Mouse (Mus musculus): ENCODE results near the gene Suclg1. TPM values are rescaled to one million over a fixed set of nuclear protein-coding genes. Genes with fewer than 3 reads are reported as not detected.

Gene Suclg1
- polyA plus RNA-seq, 1 experiment from 2014 or later = 139 TPM

GRCm38 (mm10) chr6:73280546-73281115, 32.4 kb downstream of the Suclg1 start:
- Histone ChIP-seq H3K9ac (replicated peaks; ENCODE audit: low read depth, low read length) (no peak overlapping the region), H3K27me3 (ENCODE audit: control insufficient read depth, insufficient read depth, low read length) (no peaks in the 10 kb centered on the region), H3K27ac (ENCODE audit: low read depth, low read length) (no peak overlapping the region), H3K9me3 (ENCODE audit: control insufficient read depth, low read length) (no peaks in the 10 kb centered on the region), H3K4me3 (ENCODE audit: low read depth, low read length) (no peak overlapping the region), H3K4me2 (ENCODE audit: low read depth, low read length) (no peak overlapping the region), H3K36me3 (ENCODE audit: control insufficient read depth, insufficient read depth, low read length) (peaks cover 23% of the 10 kb centered on the region), H3K4me1 (ENCODE audit: control insufficient read depth, insufficient read depth, low read length) (no peaks in the 10 kb centered on the region)
- WGBS = 82% methylated on average over 9 of the region's 9 CpGs
- ATAC-seq (ENCODE audit: low read depth) = no peak

- 95% methylated on average over 2 of the region's 2 CpGs for WGBS
- no peaks in the 10 kb centered on the region for H3K36me3 ChIP-seq (ENCODE audit: control insufficient read depth, insufficient read depth, low read length)
- H3K27me3 ChIP-seq (ENCODE audit: control insufficient read depth, insufficient read depth, low read length) = no peaks in the 10 kb centered on the region
- H3K9me3 ChIP-seq (ENCODE audit: control insufficient read depth, low read length) = no peaks in the 10 kb centered on the region
- H3K4me2 ChIP-seq (ENCODE audit: low read depth, low read length) = no peak overlapping the region
- no peak for ATAC-seq (ENCODE audit: low read depth)
- no peak overlapping the region for H3K27ac ChIP-seq (ENCODE audit: low read depth, low read length)
- no peak overlapping the region for H3K4me3 ChIP-seq (ENCODE audit: low read depth, low read length)
- H3K4me1 ChIP-seq (ENCODE audit: control insufficient read depth, insufficient read depth, low read length) = no peaks in the 10 kb centered on the region
- no peak overlapping the region for H3K9ac ChIP-seq (replicated peaks; ENCODE audit: low read depth, low read length)
Observed at GRCm38 (mm10) chr6:73286326-73286725, 38.1 kb downstream of the Suclg1 start.

- no peak for ATAC-seq (ENCODE audit: low read depth)
- no peak overlapping the region for H3K9ac ChIP-seq (replicated peaks; ENCODE audit: low read depth, low read length)
- no peak overlapping the region for H3K4me3 ChIP-seq (ENCODE audit: low read depth, low read length)
- H3K4me1 ChIP-seq (ENCODE audit: control insufficient read depth, insufficient read depth, low read length) = no peaks in the 10 kb centered on the region
- H3K27ac ChIP-seq (ENCODE audit: low read depth, low read length) = no peak overlapping the region
- H3K9me3 ChIP-seq (ENCODE audit: control insufficient read depth, low read length) = no peaks in the 10 kb centered on the region
- no peaks in the 10 kb centered on the region for H3K27me3 ChIP-seq (ENCODE audit: control insufficient read depth, insufficient read depth, low read length)
- H3K36me3 ChIP-seq (ENCODE audit: control insufficient read depth, insufficient read depth, low read length) = no peaks in the 10 kb centered on the region
- WGBS = 76% methylated on average over 6 of the region's 6 CpGs
- no peak overlapping the region for H3K4me2 ChIP-seq (ENCODE audit: low read depth, low read length)
Observed at GRCm38 (mm10) chr6:73306837-73307236, 58.7 kb downstream of the Suclg1 start.

DNA sequence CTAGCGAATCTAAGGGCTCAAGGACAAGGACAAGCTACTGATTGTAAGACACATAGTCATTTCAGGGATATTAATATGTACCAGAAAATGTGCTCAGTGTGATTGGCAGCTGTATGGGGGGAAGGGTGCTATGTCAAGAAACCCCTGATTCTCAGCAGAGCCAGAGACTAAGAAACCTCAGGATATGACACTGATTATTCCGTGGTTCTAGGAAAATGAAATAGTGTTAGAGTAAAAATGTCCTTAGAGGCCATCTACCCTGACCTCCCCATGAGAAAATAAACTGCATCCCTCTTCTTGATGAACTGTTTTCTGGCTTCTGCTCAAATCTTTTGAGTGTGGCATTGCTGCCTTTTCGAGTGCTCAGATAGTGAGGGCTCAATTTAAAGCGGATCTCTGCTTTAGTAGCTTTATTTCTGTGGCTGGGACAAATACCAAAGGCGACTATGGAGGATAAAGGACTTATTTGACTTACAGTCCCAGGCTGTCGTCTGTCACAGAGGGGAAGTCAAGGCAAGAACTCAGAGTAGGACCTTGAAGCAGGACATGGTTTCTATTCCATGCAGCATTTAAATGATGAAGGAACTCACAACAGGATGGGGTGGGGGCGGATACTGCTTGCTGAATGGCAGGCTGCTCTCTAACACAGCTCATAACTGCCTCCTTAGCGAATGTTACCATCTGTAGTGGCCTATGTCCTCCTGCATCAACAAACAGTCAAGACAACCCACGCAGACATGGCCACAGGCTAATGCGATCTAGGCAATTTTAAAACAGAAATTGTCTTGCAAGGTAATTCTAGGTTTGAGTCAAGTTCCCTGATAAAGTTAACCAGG, 60.7 kb downstream of the Suclg1 start:
- no peaks in the 10 kb centered on the region for H3K9me3 ChIP-seq (ENCODE audit: control insufficient read depth, low read length)
- WGBS = 83% methylated on average over 10 of the region's 10 CpGs
- H3K36me3 ChIP-seq (ENCODE audit: control insufficient read depth, insufficient read depth, low read length) = no peaks in the 10 kb centered on the region
- H3K4me1 ChIP-seq (ENCODE audit: control insufficient read depth, insufficient read depth, low read length) = no peaks in the 10 kb centered on the region
- H3K9ac ChIP-seq (replicated peaks; ENCODE audit: low read depth, low read length) = no peak overlapping the region
- no peak overlapping the region for H3K4me2 ChIP-seq (ENCODE audit: low read depth, low read length)
- H3K4me3 ChIP-seq (ENCODE audit: low read depth, low read length) = no peak overlapping the region
- no peak overlapping the region for H3K27ac ChIP-seq (ENCODE audit: low read depth, low read length)
- H3K27me3 ChIP-seq (ENCODE audit: control insufficient read depth, insufficient read depth, low read length) = no peaks in the 10 kb centered on the region
- no peak for ATAC-seq (ENCODE audit: low read depth)

- H3K9ac ChIP-seq (replicated peaks; ENCODE audit: low read depth, low read length) = no peak overlapping the region
- H3K36me3 ChIP-seq (ENCODE audit: control insufficient read depth, insufficient read depth, low read length) = no peaks in the 10 kb centered on the region
- no peaks in the 10 kb centered on the region for H3K4me1 ChIP-seq (ENCODE audit: control insufficient read depth, insufficient read depth, low read length)
- no peak for ATAC-seq (ENCODE audit: low read depth)
- no peak overlapping the region for H3K4me2 ChIP-seq (ENCODE audit: low read depth, low read length)
- H3K4me3 ChIP-seq (ENCODE audit: low read depth, low read length) = no peak overlapping the region
- no peak overlapping the region for H3K27ac ChIP-seq (ENCODE audit: low read depth, low read length)
- WGBS = 73% methylated on average over 6 of the region's 6 CpGs
- no peaks in the 10 kb centered on the region for H3K9me3 ChIP-seq (ENCODE audit: control insufficient read depth, low read length)
- H3K27me3 ChIP-seq (ENCODE audit: control insufficient read depth, insufficient read depth, low read length) = no peaks in the 10 kb centered on the region
Observed at GRCm38 (mm10) chr6:73311335-73311734, 63.2 kb downstream of the Suclg1 start.

- ATAC-seq (ENCODE audit: low read depth) = no peak
- H3K4me1 ChIP-seq (ENCODE audit: control insufficient read depth, insufficient read depth, low read length) = no peaks in the 10 kb centered on the region
- H3K4me3 ChIP-seq (ENCODE audit: low read depth, low read length) = no peak overlapping the region
- no peaks in the 10 kb centered on the region for H3K27me3 ChIP-seq (ENCODE audit: control insufficient read depth, insufficient read depth, low read length)
- WGBS = 92% methylated on average over 7 of the region's 7 CpGs
- no peaks in the 10 kb centered on the region for H3K36me3 ChIP-seq (ENCODE audit: control insufficient read depth, insufficient read depth, low read length)
- H3K9me3 ChIP-seq (ENCODE audit: control insufficient read depth, low read length) = no peaks in the 10 kb centered on the region
- H3K27ac ChIP-seq (ENCODE audit: low read depth, low read length) = no peak overlapping the region
- no peak overlapping the region for H3K9ac ChIP-seq (replicated peaks; ENCODE audit: low read depth, low read length)
- no peak overlapping the region for H3K4me2 ChIP-seq (ENCODE audit: low read depth, low read length)
Observed at GRCm38 (mm10) chr6:73311786-73312185, 63.6 kb downstream of the Suclg1 start.

DNA sequence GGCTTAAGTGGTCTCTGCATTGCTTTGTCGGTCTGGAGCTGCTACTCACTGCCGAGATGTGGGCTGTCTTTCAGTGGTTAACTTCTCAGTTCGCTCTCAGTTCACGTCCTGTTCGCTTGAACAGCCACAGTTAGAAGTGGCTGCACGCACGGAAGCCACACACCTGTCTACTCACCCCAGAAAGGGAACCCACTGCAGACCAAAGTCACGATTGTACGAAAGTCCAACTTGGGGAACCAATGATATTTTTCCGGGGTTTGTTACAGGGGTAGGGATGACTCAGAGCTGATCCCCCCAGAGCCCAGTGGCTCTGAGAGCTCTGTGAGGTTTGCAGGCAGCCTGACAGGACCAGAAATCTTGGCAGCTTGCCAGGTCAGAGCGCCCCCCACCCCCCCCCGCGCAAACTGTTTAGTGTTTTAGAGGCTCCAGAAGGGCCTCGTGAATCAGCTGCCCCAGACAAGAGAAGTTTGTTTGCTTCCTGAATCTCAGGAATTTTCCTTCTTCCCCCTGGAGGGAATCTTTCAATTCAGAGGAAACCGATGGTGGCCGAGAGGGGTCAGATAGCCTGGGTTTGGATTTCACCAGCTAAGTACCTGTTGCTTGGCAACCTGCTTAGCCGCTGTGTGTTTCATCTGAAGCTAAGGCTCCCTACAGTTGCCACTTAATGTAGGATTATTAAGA, 66.9 kb downstream of the Suclg1 start:
- Histone ChIP-seq H3K4me2 (ENCODE audit: low read depth, low read length) (peak overlapping the region; percentile 55), H3K4me1 (ENCODE audit: control insufficient read depth, insufficient read depth, low read length) (no peaks in the 10 kb centered on the region), H3K9ac (replicated peaks; ENCODE audit: low read depth, low read length) (peak overlapping the region; percentile 41; the same call in 1 of the 2 replicates), H3K36me3 (ENCODE audit: control insufficient read depth, insufficient read depth, low read length) (no peaks in the 10 kb centered on the region), H3K4me3 (ENCODE audit: low read depth, low read length) (peak overlapping the region; percentile 31), H3K27ac (ENCODE audit: low read depth, low read length) (peak overlapping the region; percentile 40; the same call in 1 of the 2 replicates), H3K9me3 (ENCODE audit: control insufficient read depth, low read length) (no peaks in the 10 kb centered on the region), H3K27me3 (ENCODE audit: control insufficient read depth, insufficient read depth, low read length) (no peaks in the 10 kb centered on the region)
- peak; percentile 86 for ATAC-seq (ENCODE audit: low read depth)
- under 1% methylated on average over 17 of the region's 17 CpGs for WGBS

GRCm38 (mm10) chr6:73322306-73322705, 74.1 kb downstream of the Suclg1 start:
- no peaks in the 10 kb centered on the region for H3K9me3 ChIP-seq (ENCODE audit: control insufficient read depth, low read length)
- H3K36me3 ChIP-seq (ENCODE audit: control insufficient read depth, insufficient read depth, low read length) = no peaks in the 10 kb centered on the region
- ATAC-seq (ENCODE audit: low read depth) = no peak
- H3K4me3 ChIP-seq (ENCODE audit: low read depth, low read length) = no peak overlapping the region
- no peak overlapping the region for H3K9ac ChIP-seq (replicated peaks; ENCODE audit: low read depth, low read length)
- 82% methylated on average over 2 of the region's 2 CpGs for WGBS
- H3K27me3 ChIP-seq (ENCODE audit: control insufficient read depth, insufficient read depth, low read length) = no peaks in the 10 kb centered on the region
- H3K27ac ChIP-seq (ENCODE audit: low read depth, low read length) = no peak overlapping the region
- no peak overlapping the region for H3K4me2 ChIP-seq (ENCODE audit: low read depth, low read length)
- H3K4me1 ChIP-seq (ENCODE audit: control insufficient read depth, insufficient read depth, low read length) = no peaks in the 10 kb centered on the region
